Mouse (Mus musculus): ENCODE results near the gene Tmem63a. TPM values are rescaled to one million over a fixed set of nuclear protein-coding genes. Genes with fewer than 3 reads are reported as not detected.
"Not testable (repeated sequence)": the region's sequence is repeated elsewhere in the genome, so short reads cannot be mapped to it uniquely, and the experiment has no call there.

The Tmem63a gene
- total RNA-seq, 2 experiments from 2014 or later: 15.5 to 19.4 TPM

GRCm38 (mm10) chr1:180924737-180925136 is 17.4 kb upstream of the Tmem63a start:
- DNase-seq (ENCODE audit: low spot score in 2 of 2): no peak

DNA sequence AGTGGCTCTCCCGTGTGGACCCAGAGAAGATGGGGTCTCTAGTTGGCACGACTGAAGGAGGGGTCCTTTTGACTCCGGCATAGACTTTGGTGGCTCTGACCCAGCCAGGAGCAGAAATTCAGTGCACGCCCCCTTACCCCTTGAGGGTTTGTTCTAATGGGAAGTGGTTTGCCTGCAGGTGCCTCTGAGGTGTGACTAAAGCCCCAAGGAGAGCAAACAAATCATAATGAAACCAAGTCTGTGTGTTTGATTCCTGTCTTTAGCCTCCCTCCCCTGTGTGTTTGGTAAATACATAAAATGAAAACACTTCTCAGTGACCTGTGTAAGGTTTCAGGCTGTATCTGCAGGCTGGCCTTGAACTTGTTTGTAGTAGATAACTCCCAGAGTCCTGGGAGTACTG is 15.9 kb upstream of the Tmem63a start:
- DNase-seq (ENCODE audit: low spot score in 2 of 2): no peak

DNA sequence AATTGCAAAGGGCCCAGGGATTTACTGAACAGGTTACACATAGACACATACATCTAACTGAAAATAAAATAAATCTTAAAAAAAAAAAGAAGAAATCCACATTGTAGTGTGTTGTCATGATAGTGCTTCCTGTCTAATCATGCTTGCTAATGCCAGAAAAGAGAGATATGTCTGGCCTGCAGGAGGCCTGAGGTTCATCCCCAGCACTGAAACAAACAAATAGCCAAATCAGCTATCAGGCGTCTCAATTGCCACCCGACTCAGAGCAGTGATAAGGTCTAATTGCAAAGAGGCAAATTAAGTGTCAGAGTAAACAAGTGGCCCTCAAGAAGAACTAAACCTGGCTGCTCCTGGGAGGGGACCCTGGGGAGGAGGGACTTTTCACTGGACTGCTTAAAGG is 12.5 kb upstream of the Tmem63a start:
- no peak for DNase-seq (ENCODE audit: low spot score in 2 of 2)

DNA sequence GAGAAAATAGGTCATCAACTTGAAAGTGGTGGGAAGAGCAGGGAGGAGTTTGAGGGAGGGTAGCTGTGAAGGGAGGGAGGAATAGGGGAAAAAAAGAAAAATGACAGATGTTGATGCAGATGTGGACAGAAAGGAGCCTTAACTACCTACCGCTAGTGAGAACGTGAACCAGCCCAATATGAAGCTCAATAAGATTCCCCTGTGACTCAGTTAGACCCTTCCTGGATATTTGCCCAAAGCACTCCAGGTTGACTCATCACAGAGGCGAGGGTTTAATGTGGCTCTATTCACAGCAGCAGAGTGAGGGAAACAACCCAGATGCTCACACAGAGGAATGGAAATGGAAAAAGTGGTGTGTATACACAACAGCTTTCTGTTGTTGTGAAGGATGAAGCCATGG is 11.0 kb upstream of the Tmem63a start:
- DNase-seq (ENCODE audit: low spot score in 2 of 2): no peak

GRCm38 (mm10) chr1:180933659-180934058 is 8.5 kb upstream of the Tmem63a start:
- no peak for DNase-seq (ENCODE audit: low spot score in 2 of 2)

- DNase-seq (ENCODE audit: low spot score in 2 of 2): no peak
Observed at GRCm38 (mm10) chr1:180934467-180935419, 7.4 kb upstream of the Tmem63a start, which contains the start of gene Lefty1. Lefty1 (plus strand) TSS chr1:180935022.

DNA sequence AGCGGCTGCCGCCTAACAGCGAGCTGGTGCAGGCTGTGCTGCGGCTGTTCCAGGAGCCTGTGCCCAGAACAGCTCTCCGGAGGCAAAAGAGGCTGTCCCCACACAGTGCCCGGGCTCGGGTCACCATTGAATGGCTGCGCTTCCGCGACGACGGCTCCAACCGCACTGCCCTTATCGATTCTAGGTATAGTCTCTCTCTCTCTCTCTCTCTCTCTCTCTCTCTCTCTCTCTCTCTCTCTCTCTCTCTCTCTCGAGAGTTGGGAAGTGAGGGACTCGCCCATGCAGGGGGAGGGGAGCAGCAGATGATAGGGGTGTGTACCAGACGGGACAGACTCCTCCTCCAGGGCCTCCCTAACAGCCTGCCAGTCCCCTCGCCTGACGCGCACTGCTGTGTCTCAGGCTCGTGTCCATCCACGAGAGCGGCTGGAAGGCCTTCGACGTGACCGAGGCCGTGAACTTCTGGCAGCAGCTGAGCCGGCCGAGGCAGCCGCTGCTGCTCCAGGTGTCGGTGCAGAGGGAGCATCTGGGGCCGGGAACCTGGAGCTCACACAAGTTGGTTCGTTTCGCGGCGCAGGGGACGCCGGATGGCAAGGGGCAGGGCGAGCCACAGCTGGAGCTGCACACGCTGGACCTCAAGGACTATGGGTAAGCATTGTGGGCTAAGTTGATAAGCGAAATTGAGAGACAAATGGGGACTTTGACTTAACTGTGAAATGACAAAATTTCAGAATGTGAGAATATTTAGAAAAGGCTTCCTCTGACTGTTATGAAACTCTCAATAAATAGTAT is 5.3 kb upstream of the Tmem63a start:
- DNase-seq (ENCODE audit: low spot score in 2 of 2): not testable (repeated sequence)

GRCm38 (mm10) chr1:180937631-180938030 is 4.5 kb upstream of the Tmem63a start:
- DNase-seq (ENCODE audit: low spot score in 2 of 2): not testable (repeated sequence)

- not testable (repeated sequence) for DNase-seq (ENCODE audit: low spot score in 2 of 2)
Observed at GRCm38 (mm10) chr1:180938781-180939180, 3.4 kb upstream of the Tmem63a start.

- DNase-seq (ENCODE audit: low spot score in 2 of 2): no peak
Observed at GRCm38 (mm10) chr1:180940776-180941460, 1.2 kb upstream of the Tmem63a start.

- DNase-seq (ENCODE audit: low spot score in 2 of 2): no peak
Observed at GRCm38 (mm10) chr1:180941726-180942125, 418 bp upstream of the Tmem63a start.

DNA sequence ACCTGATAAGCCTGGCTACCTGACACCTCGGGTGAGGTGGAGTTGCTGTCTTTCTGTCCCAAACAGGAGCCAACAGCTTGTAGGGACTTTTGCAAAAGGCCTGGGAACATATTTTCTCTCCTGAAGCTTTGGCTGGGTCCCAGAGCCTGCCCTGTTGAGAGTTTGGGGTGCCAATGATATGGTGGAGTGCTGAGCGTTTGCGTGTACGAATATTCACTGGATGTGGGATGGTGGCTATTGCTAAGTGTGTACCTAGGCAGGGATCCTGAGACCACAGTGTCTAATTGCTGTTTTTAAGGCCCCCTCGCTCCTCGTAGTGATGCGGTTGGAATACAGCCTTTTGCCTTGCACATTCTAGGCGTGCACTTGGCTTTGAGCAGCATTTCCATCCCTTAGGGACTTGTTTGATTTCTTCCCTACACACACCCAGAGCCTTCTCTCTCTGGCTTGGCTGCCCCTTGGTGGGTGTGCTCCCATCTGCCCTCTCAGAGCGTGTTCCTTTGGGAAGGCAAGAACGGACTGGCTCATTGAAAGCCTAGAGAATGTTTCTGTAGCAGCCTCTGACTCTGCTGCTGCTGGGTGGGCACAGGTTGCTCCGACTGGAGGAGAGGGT is 994 bp downstream of the Tmem63a start:
- no peak for DNase-seq (ENCODE audit: low spot score in 2 of 2)

DNA sequence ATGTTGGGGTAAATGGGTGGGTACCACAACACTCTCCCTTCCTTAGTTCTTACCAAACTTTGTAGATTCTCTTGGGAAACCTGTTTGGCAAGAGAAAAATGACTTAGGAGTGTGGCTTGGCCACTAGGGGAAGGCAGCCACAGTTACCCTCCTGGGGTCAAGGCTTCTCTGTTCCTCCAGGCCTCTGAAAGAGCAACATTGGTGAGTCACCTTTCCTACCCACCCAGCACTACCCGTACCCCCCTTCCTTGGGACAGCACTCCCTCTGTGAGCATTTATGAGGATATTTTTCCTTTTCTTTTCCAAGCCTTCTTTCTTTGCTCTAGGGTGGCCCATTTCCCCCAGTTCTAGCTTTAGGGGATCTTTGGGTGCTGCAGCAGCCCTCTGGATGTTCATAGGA is 1.8 kb downstream of the Tmem63a start:
- no peak for DNase-seq (ENCODE audit: low spot score in 2 of 2)

- DNase-seq (ENCODE audit: low spot score in 2 of 2): no peak
Observed at GRCm38 (mm10) chr1:180944553-180944952, 2.4 kb downstream of the Tmem63a start.

GRCm38 (mm10) chr1:180945001-180945980 is 3.1 kb downstream of the Tmem63a start:
- DNase-seq (ENCODE audit: low spot score in 2 of 2): peak in 1 of 2 experiments; percentile 25

- no peak for DNase-seq (ENCODE audit: low spot score in 2 of 2)
Observed at GRCm38 (mm10) chr1:180946448-180946847, 4.3 kb downstream of the Tmem63a start.

DNA sequence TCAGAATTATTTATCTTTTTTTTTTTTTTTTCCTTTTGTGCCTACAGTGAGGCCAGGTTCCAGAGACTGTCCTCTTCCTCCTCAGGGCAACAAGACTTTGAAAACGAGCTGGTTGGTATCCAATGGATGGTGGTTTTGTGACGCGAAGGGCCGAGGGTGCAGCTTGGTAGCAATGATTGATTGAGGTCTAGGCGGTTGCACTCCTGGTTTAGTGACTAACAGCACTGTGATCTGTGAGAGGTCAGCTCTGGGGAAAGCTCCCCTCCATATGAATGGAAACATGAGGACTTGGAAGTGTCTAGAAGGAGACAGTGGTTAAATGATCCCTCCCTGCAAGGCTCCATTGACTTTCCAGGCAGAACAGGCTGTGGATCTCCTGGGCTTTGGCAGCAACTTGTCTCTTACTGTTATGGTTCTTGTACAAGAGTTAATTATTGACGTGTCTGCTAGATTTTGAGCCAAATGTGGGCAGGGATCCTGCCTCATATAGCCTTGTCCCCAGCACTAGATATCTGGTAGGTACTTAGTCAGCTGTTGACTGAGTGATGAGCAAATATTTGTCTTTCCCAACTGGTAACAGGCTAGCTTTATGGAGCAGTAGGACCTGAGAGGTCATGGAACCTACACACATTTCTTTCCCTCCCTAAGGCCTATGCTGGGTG is 10.1 kb downstream of the Tmem63a start:
- no peak for DNase-seq (ENCODE audit: low spot score in 2 of 2)

- no peak for DNase-seq (ENCODE audit: low spot score in 2 of 2)
Observed at GRCm38 (mm10) chr1:180952808-180953207, 10.7 kb downstream of the Tmem63a start.

DNA sequence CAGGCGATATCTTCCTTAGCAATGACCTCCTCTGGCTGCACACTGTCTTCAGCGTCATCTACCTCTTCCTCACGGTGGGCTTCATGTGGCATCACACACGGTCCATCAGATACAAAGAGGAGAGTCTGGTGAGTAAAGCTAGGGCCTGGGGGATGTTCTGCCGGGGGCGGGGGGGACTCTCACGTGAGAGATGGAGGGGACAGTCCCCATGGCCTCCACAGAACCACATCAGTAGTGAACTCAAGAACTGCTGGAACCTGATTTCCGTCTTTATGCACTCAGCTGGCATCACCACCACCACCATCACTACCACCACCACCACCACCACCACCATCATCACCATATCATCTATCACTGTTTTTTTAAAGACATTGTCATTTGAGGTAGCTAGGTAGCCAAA is 14.3 kb downstream of the Tmem63a start:
- no peak for DNase-seq (ENCODE audit: low spot score in 2 of 2)

Measured in left cerebral cortex, adult 18-20 months (tissue).